In the genomic region with DNA sequence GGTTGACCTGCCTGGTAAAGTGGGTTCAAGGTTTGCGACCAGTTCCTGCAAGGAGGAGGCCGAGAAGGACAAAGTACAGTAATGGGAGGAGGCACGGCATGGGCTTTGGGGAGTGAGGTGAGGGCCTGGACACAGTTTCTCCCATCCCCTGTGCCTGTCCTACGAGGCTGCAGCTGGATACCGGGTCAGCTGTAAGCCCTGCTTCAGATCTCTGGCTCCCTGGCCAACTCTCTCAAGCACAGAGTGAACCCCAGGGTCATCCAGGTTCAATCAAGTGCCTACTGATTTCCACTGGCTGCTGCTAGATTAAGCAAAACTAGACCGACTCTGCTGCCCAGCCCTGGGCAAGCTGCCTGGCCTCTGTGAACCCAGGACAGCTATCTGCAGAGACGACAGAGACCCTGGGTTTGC, we compare ENCODE assay signal across 10 mouse cellular contexts. TPM values are rescaled to one million over a fixed set of nuclear protein-coding genes. Genes with fewer than 3 reads are reported as not detected.
A peak's percentile ranks its signal among the peaks of the same experiment; 100 is the strongest.
DNase-seq lines count a peak whose midpoint lies in the region; ATAC-seq and TF ChIP-seq lines count a peak whose summit lies in the region.
"Had no signal": no experiment of that assay in that cellular context is flagged by ENCODE, and none has a peak within 500 bp of the region (broad histone marks: within the 10 kb centered on the region; RNA-seq: fewer than 3 reads in every experiment).

No protein-coding gene starts in this region.

- 0 out of 2 replicates have a peak overlapping the region, but pooled peaks have one; percentile 10 for H3K27ac ChIP-seq in lung, embryonic 14.5 days (ENCODE audit: low read depth)
- no peak overlapping the region for H3K27ac ChIP-seq in forebrain, embryonic 15.5 days (replicated peaks)
- peak overlapping the region; percentile 37 for H3K27ac ChIP-seq in intestine, embryonic 15.5 days
- no peak overlapping the region for H3K27ac ChIP-seq in midbrain, embryonic 15.5 days

- ATAC-seq in lung, embryonic 14.5 days (ENCODE audit: insufficient read depth) = no peak
- ATAC-seq in forebrain, embryonic 15.5 days (replicated peaks) = no peak
- peak; percentile 37 for ATAC-seq in intestine, embryonic 15.5 days
- no peak for ATAC-seq in midbrain, embryonic 15.5 days (replicated peaks)
- no peak for ATAC-seq in granulocyte monocyte progenitor cell, adult 5-6 weeks (replicated peaks; ENCODE audit: poor library complexity, severe bottlenecking)
- ATAC-seq: Patski had no signal

- TF ChIP-seq POLR2A in lung, adult 2 months (IDR thresholded peaks at IDR 0.05; ENCODE audit: borderline replicate concordance, extremely low read depth, low read depth, low read length) = no peak

- H3K36me3 ChIP-seq in lung, embryonic 14.5 days (ENCODE audit: insufficient read depth) = 0 out of 2 replicates have a peak, but pooled peaks cover 3% of the 10 kb centered on the region
- no peaks in the 10 kb centered on the region for H3K36me3 ChIP-seq in forebrain, embryonic 15.5 days
- no peaks in the 10 kb centered on the region for H3K36me3 ChIP-seq in intestine, embryonic 15.5 days
- H3K36me3 ChIP-seq in midbrain, embryonic 15.5 days (replicated peaks) = no peaks in the 10 kb centered on the region

- no peak overlapping the region for H3K4me2 ChIP-seq in lung, embryonic 14.5 days
- 0 out of 2 replicates have a peak overlapping the region, but pooled peaks have one; percentile 5 for H3K4me2 ChIP-seq in forebrain, embryonic 15.5 days (replicated peaks)
- H3K4me2 ChIP-seq in intestine, embryonic 15.5 days (replicated peaks) = peak overlapping the region; percentile 37
- peak overlapping the region; percentile 56 for H3K4me2 ChIP-seq in midbrain, embryonic 15.5 days

- no peak overlapping the region for H3K9ac ChIP-seq in lung, embryonic 14.5 days
- H3K9ac ChIP-seq in forebrain, embryonic 15.5 days (replicated peaks) = 0 out of 2 replicates have a peak overlapping the region, but pooled peaks have one; percentile 20
- peak overlapping the region; percentile 10; the same call in 1 of the 2 replicates for H3K9ac ChIP-seq in intestine, embryonic 15.5 days
- H3K9ac ChIP-seq in midbrain, embryonic 15.5 days = no peak overlapping the region

- peaks cover 52% of the 10 kb centered on the region for H3K4me1 ChIP-seq in lung, embryonic 14.5 days (ENCODE audit: insufficient read depth)
- peaks cover 57% of the 10 kb centered on the region for H3K4me1 ChIP-seq in lung, adult 2 months (ENCODE audit: control insufficient read depth, insufficient read depth, low read length)
- peaks cover 83% of the 10 kb centered on the region for H3K4me1 ChIP-seq in forebrain, embryonic 15.5 days
- H3K4me1 ChIP-seq in intestine, embryonic 15.5 days (replicated peaks) = peaks cover 78% of the 10 kb centered on the region
- H3K4me1 ChIP-seq in midbrain, embryonic 15.5 days = peaks cover 85% of the 10 kb centered on the region

- H3K4me3 ChIP-seq in lung, embryonic 14.5 days (ENCODE audit: low read depth, low read length) = no peak overlapping the region
- H3K4me3 ChIP-seq in lung, adult 2 months (replicated peaks; ENCODE audit: extremely low read depth, low read depth, low read length) = no peak overlapping the region
- H3K4me3 ChIP-seq in forebrain, embryonic 15.5 days = no peak overlapping the region
- no peak overlapping the region for H3K4me3 ChIP-seq in intestine, embryonic 15.5 days (replicated peaks)
- no peak overlapping the region; the same call in 1 of the 2 replicates for H3K4me3 ChIP-seq in midbrain, embryonic 15.5 days

- 64% methylated on average over 7 of the region's 7 CpGs for WGBS in lung, embryonic 14.5 days
- 47% methylated on average over 7 of the region's 7 CpGs for WGBS in lung, adult 2 months
- 76% methylated on average over 7 of the region's 7 CpGs for WGBS in forebrain, embryonic 15.5 days
- WGBS in intestine, embryonic 15.5 days = 50% methylated on average over 7 of the region's 7 CpGs
- 70% methylated on average over 7 of the region's 7 CpGs for WGBS in midbrain, embryonic 15.5 days

- no peak for TF ChIP-seq CTCF in lung, embryonic 14.5 days (IDR thresholded peaks at IDR 0.05; ENCODE audit: low read depth)
- TF ChIP-seq CTCF in lung, adult 2 months (IDR thresholded peaks at IDR 0.05; ENCODE audit: insufficient read depth, low read length) = no peak

- DNase-seq in lung, embryonic 14.5 days = no peak
- DNase-seq in lung, adult 2 months = no peak
- DNase-seq in left cerebral cortex, postnatal 36 days (ENCODE audit: low spot score in 2 of 2) = no peak
- DNase-seq in lung, postnatal 25 days (ENCODE audit: low spot score) = no peak

- H3K27me3 ChIP-seq in lung, embryonic 14.5 days (ENCODE audit: insufficient read depth, low read length) = no peaks in the 10 kb centered on the region
- no peaks in the 10 kb centered on the region for H3K27me3 ChIP-seq in forebrain, embryonic 15.5 days
- no peaks in the 10 kb centered on the region for H3K27me3 ChIP-seq in intestine, embryonic 15.5 days (replicated peaks)
- H3K27me3 ChIP-seq in midbrain, embryonic 15.5 days (replicated peaks) = no peaks in the 10 kb centered on the region
- H3K27me3 ChIP-seq: Patski had no signal

- intact Hi-C loops in left cerebral cortex, postnatal 36 days (cut with DNase I) = loop anchor here (5.0 kb wide), 1 partner anchor 67 kb away; no protein-coding TSS in a partner anchor

- no peaks in the 10 kb centered on the region for H3K9me3 ChIP-seq in lung, embryonic 14.5 days (ENCODE audit: low read depth, low read length)
- H3K9me3 ChIP-seq in forebrain, embryonic 15.5 days = no peaks in the 10 kb centered on the region
- H3K9me3 ChIP-seq in intestine, embryonic 15.5 days = no peaks in the 10 kb centered on the region
- H3K9me3 ChIP-seq in midbrain, embryonic 15.5 days = no peaks in the 10 kb centered on the region

RNA-seq across cellular contexts. Expression of gene Bcar1, which starts 3.3 kb away (rescaled TPM):
- polyA plus RNA-seq in lung, embryonic 14.5 days (2014; fragmentation: Nextera tagmentation; extraction: Ambion mirVana) = 54.5 and 56.3 TPM in 2 replicates
- 81.4 and 87.7 TPM in 2 replicates for polyA plus RNA-seq in lung, adult 2 months (2012; rRNA removed)
- 51.8 and 55.1 TPM in 2 replicates for polyA plus RNA-seq in forebrain, embryonic 15.5 days (2015; fragmentation: Nextera tagmentation; extraction: Ambion mirVana)
- polyA plus RNA-seq in intestine, embryonic 15.5 days (2015; fragmentation: Nextera tagmentation; extraction: Ambion mirVana) = 40.8 and 44.2 TPM in 2 replicates
- polyA plus RNA-seq in midbrain, embryonic 15.5 days (2015; fragmentation: Nextera tagmentation; extraction: Ambion mirVana) = 51.9 and 55.8 TPM in 2 replicates
- 10 to 100 TPM; 51.8 to 53.9 TPM for total RNA-seq in left cerebral cortex, postnatal 36 days (2021)
- not detected in 2 replicates for total RNA-seq in granulocyte monocyte progenitor cell, adult 5-6 weeks (2014; fragmentation: Nextera tagmentation)
- not detected in 2 replicates for total RNA-seq in granulocyte monocyte progenitor cell, adult 5-6 weeks (2017)

RNA-seq across cellular contexts. Expression of gene Ctrb1, which starts 49.5 kb away (rescaled TPM):
- polyA plus RNA-seq in lung, embryonic 14.5 days (2014; fragmentation: Nextera tagmentation; extraction: Ambion mirVana) = not detected in 2 replicates
- polyA plus RNA-seq in lung, adult 2 months (2012; rRNA removed) = 1.5 and 59.1 TPM in 2 replicates
- polyA plus RNA-seq in forebrain, embryonic 15.5 days (2015; fragmentation: Nextera tagmentation; extraction: Ambion mirVana) = not detected in 2 replicates
- 1,145 and 3,143 TPM in 2 replicates for polyA plus RNA-seq in intestine, embryonic 15.5 days (2015; fragmentation: Nextera tagmentation; extraction: Ambion mirVana)
- polyA plus RNA-seq in midbrain, embryonic 15.5 days (2015; fragmentation: Nextera tagmentation; extraction: Ambion mirVana) = 2.5 TPM in 1 of 2 replicates, not detected in the other
- not detected for total RNA-seq in left cerebral cortex, postnatal 36 days (2021)
- total RNA-seq in granulocyte monocyte progenitor cell, adult 5-6 weeks (2014; fragmentation: Nextera tagmentation) = not detected in 2 replicates
- not detected in 2 replicates for total RNA-seq in granulocyte monocyte progenitor cell, adult 5-6 weeks (2017)
- total RNA-seq: heart, adult 18-20 months had no signal
- polyA plus RNA-seq: Patski had no signal

Comparison
In these comparisons a context has a peak if more than half of its experiments do, and no peak if none do; other contexts are left out.
1. H3K27ac ChIP-seq: peak in lung, embryonic 14.5 days (single experiment) and intestine, embryonic 15.5 days (single experiment); none in forebrain, embryonic 15.5 days (single experiment) and midbrain, embryonic 15.5 days (single experiment).
2. H3K9ac ChIP-seq: peak in forebrain, embryonic 15.5 days (single experiment) and intestine, embryonic 15.5 days (single experiment); none in lung, embryonic 14.5 days (single experiment) and midbrain, embryonic 15.5 days (single experiment).
3. RNA of gene Ctrb1, which starts 49.5 kb away (polyA plus RNA-seq): 1,145 to 3,143 TPM in intestine, embryonic 15.5 days; 2.5 TPM in midbrain, embryonic 15.5 days, 1.5 to 59.1 TPM in lung, adult 2 months, not detected in forebrain, embryonic 15.5 days and not detected in lung, embryonic 14.5 days; every median in the first group is over 10 times any median in the second.